Mouse (Mus musculus) ES-E14 (cell line): ENCODE results near the gene Ap3b1. TPM values are rescaled to one million over a fixed set of nuclear protein-coding genes. Genes with fewer than 3 reads are reported as not detected.

ENCODE experiments used
- DNase-seq: peaks from one replicate; pipeline ENCODE4 v3.0.0-alpha.2; 2013; ENCODE audit warnings: low read depth, low spot score
- H3K27ac ChIP-seq: 2 replicates; pipeline ENCODE4 v1.5.1; 2012; ENCODE audit warnings: low read depth, mild to moderate bottlenecking, low read length, moderate library complexity, mixed read lengths; ENCODE audit not compliant: poor library complexity, insufficient read depth, severe bottlenecking
- H3K36me3 ChIP-seq: 2 replicates; pipeline ENCODE4 v1.6.1; 2012; ENCODE audit warnings: mild to moderate bottlenecking, low read length, moderate library complexity, mixed read lengths; ENCODE audit not compliant: control insufficient read depth, poor library complexity, insufficient read depth, severe bottlenecking
- H3K4me1 ChIP-seq, 2 experiments: fragments of 150-350 bp in 1 of 2; sonication (generic) in 1 of 2; 2 replicates each; pipeline ENCODE4 v1.6.1; 2012; ENCODE audit warnings: low read length in 2 of 2, mild to moderate bottlenecking in 1 of 2, mixed read lengths in 1 of 2; ENCODE audit not compliant: control insufficient read depth in 2 of 2, insufficient read depth in 2 of 2, poor library complexity in 1 of 2
- H3K4me3 ChIP-seq, 2 experiments: fragments of 150-350 bp in 1 of 2; sonication (generic) in 1 of 2; 2 replicates each; pipeline ENCODE4 v1.5.1; 2012; ENCODE audit warnings: low read length in 2 of 2, low read depth in 1 of 2, mild to moderate bottlenecking in 1 of 2, mixed read lengths in 1 of 2; ENCODE audit not compliant: insufficient read depth in 1 of 2, poor library complexity in 1 of 2, severe bottlenecking in 1 of 2
- H3K9ac ChIP-seq: 2 replicates; pipeline ENCODE4 v1.6.1; 2012; ENCODE audit warnings: low read depth, mild to moderate bottlenecking, low read length, mixed read lengths; ENCODE audit not compliant: poor library complexity, insufficient read depth, severe bottlenecking
- H3K9me3 ChIP-seq: fragments of 150-350 bp; sonication (generic); 2 replicates; pipeline ENCODE4 v1.6.1; 2012; ENCODE audit warnings: low read depth, mild to moderate bottlenecking, low read length; ENCODE audit not compliant: control insufficient read depth, insufficient read depth
- CHD2 ChIP-seq: IDR thresholded peaks from 2 replicates; pipeline ENCODE4 v1.6.1; 2014; ENCODE audit warnings: mild to moderate bottlenecking, low read depth, low read length, inconsistent platforms
- HCFC1 ChIP-seq: IDR thresholded peaks from 2 replicates; pipeline ENCODE4 v1.6.1; 2012; ENCODE audit warnings: low read length, inconsistent platforms, borderline replicate concordance; ENCODE audit not compliant: insufficient read depth
- MAFK ChIP-seq: IDR thresholded peaks from 2 replicates; pipeline ENCODE4 v1.6.1; 2014; ENCODE audit warnings: mild to moderate bottlenecking, low read depth, low read length, inconsistent platforms; ENCODE audit not compliant: insufficient read depth
- ZC3H11A ChIP-seq: IDR thresholded peaks from 2 replicates; pipeline ENCODE4 v1.6.1; 2012; ENCODE audit warnings: low read depth, mild to moderate bottlenecking, inconsistent platforms, low read length, borderline replicate concordance
- ZNF384 ChIP-seq: IDR thresholded peaks from 2 replicates; pipeline ENCODE4 v1.6.1; 2012; ENCODE audit warnings: low read depth, low read length, inconsistent platforms
- in situ Hi-C, 2 experiments: fragments of 600-800 bp; cut with MboI; formaldehyde crosslinking; loops; one replicate each; pipeline ENCODE4 v1.15.1; 2025; ENCODE audit warnings: low sequenced_read_pairs in 2 of 2, inconsistent platforms in 1 of 2; ENCODE audit not compliant: unreplicated experiment in 2 of 2
- total RNA-seq: library from RNA; depleted of rRNA; stranded (reverse); fragments of 300-350 nt; gene quantifications from 2 replicates; pipeline ENCODE4 v1.2.3, GENCODE M21; 2012

Ap3b1 gene
- total RNA-seq, 1 experiment = 33.2 TPM

- H3K36me3 ChIP-seq = peaks cover 9% of the 10 kb centered on the region; the same call in 1 of the 2 replicates
- in situ Hi-C loops = no loop called here
Measured at GRCm38 (mm10) chr13:94451229-94451628, 92.5 kb downstream of the Ap3b1 start.

GRCm38 (mm10) chr13:94454131-94454530 is 95.4 kb downstream of the Ap3b1 start:
- DNase-seq = no peak
- peaks cover 14% of the 10 kb centered on the region; the same call in 1 of the 2 replicates for H3K36me3 ChIP-seq
- no peak overlapping the region for H3K4me3 ChIP-seq
- H3K9ac ChIP-seq = no peak overlapping the region
- H3K9me3 ChIP-seq = no peaks in the 10 kb centered on the region
- no peak for TF ChIP-seq CHD2
- TF ChIP-seq ZC3H11A = no peak
- TF ChIP-seq MAFK = no peak
- no peak for TF ChIP-seq HCFC1
- TF ChIP-seq ZNF384 = no peak
- no peak overlapping the region for H3K27ac ChIP-seq
- in situ Hi-C loops = no loop called here
- H3K4me1 ChIP-seq = no peaks in the 10 kb centered on the region

More at GRCm38 (mm10) chr13:94451229-94451628, 92.5 kb downstream of the Ap3b1 start:
- H3K27ac ChIP-seq = no peak overlapping the region
- no peaks in the 10 kb centered on the region for H3K9me3 ChIP-seq
- no peak overlapping the region for H3K9ac ChIP-seq
- H3K4me1 ChIP-seq = no peaks in the 10 kb centered on the region
- no peak overlapping the region for H3K4me3 ChIP-seq
- no peak for TF ChIP-seq CHD2
- TF ChIP-seq HCFC1 = no peak
- no peak for TF ChIP-seq ZC3H11A
- peak; percentile 15 for DNase-seq

- in situ Hi-C loops = no loop called here
- no peak for DNase-seq
- H3K4me3 ChIP-seq = no peak overlapping the region
- H3K36me3 ChIP-seq = peaks cover 20% of the 10 kb centered on the region; the same call in 1 of the 2 replicates
- H3K27ac ChIP-seq = no peak overlapping the region
- H3K9me3 ChIP-seq = no peaks in the 10 kb centered on the region
- TF ChIP-seq CHD2 = no peak
- TF ChIP-seq ZNF384 = no peak
- TF ChIP-seq ZC3H11A = no peak
- TF ChIP-seq HCFC1 = no peak
- TF ChIP-seq MAFK = no peak
- H3K9ac ChIP-seq = no peak overlapping the region
- no peaks in the 10 kb centered on the region for H3K4me1 ChIP-seq
Measured at GRCm38 (mm10) chr13:94459143-94459542, 100.4 kb downstream of the Ap3b1 start.

GRCm38 (mm10) chr13:94464221-94464620 is 105.5 kb downstream of the Ap3b1 start:
- no peak overlapping the region for H3K9ac ChIP-seq
- H3K27ac ChIP-seq = no peak overlapping the region
- H3K36me3 ChIP-seq = peaks cover 10% of the 10 kb centered on the region; the same call in 1 of the 2 replicates
- DNase-seq = no peak
- no peaks in the 10 kb centered on the region for H3K4me1 ChIP-seq
- in situ Hi-C loops = no loop called here
- TF ChIP-seq ZNF384 = no peak
- TF ChIP-seq ZC3H11A = no peak
- no peak for TF ChIP-seq CHD2
- no peak for TF ChIP-seq HCFC1
- no peak for TF ChIP-seq MAFK
- H3K4me3 ChIP-seq = no peak overlapping the region
- H3K9me3 ChIP-seq = no peaks in the 10 kb centered on the region

GRCm38 (mm10) chr13:94468551-94468950 is 109.8 kb downstream of the Ap3b1 start:
- no peaks in the 10 kb centered on the region for H3K4me1 ChIP-seq
- H3K27ac ChIP-seq = no peak overlapping the region
- TF ChIP-seq ZNF384 (no peak), MAFK (no peak), CHD2 (no peak)
- in situ Hi-C loops = no loop called here
- H3K36me3 ChIP-seq = peaks cover 7% of the 10 kb centered on the region
- no peak overlapping the region for H3K9ac ChIP-seq
- no peak overlapping the region for H3K4me3 ChIP-seq
- DNase-seq = no peak
- no peaks in the 10 kb centered on the region for H3K9me3 ChIP-seq
